Mouse (Mus musculus) heart, postnatal 36 days (tissue): ENCODE measurements around the gene Ypel2. TPM values are rescaled to one million over a fixed set of nuclear protein-coding genes. Genes with fewer than 3 reads are reported as not detected.
A peak's percentile ranks its signal among the peaks of the same experiment; 100 is the strongest.

ENCODE experiments used
- DNase-seq, 2 experiments: peaks; one replicate each; pipeline ENCODE4 v3.0.0; 2021 to 2022
- intact Hi-C: fragments of 180-260 bp; cut with DNase I; formaldehyde crosslinking; loops from one replicate; pipeline ENCODE4 v1.15.1; 2025
- total RNA-seq, 2 experiments: library from RNA; stranded (reverse); gene quantifications; 2 replicates each; pipeline ENCODE4 v1.2.3; 2021

The Ypel2 gene
- total RNA-seq, 2 experiments from 2014 or later: 11.1 to 31.6 TPM

DNA sequence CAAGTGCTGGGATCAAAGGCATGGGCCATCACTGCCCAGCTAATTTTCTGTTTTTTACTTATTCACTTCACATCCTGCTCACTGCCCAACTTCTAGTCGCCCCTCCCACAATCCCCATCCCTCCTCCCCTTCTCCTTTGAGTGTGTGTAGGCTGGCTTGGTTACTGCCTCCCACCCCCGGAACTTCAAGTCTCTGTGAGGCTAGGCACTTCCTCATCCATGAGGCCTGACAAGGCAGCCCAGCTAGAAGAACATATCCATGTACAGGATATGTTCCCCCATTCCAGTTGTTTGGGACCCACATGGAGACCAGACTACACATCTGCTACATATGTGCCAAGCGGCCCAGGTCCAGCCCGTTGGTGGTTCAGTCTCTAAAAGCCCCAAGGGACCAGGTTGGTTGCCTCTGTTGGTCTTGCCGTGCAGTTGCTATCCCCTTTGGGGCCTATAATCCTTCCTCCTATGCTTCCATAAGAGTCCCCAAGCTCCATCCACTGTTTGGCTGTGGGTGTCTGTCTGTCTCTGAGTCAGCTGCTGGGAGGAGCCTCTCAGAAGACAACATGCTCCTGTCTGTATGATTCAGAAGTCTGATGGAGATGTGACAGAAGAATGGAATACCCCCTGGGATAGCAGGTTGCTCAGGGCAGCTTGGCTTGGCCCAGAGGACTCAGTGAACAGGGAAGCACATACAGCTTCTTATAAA, 85.5 kb downstream of the Ypel2 start:
- intact Hi-C loops: no loop called here
- DNase-seq: no peak

DNA sequence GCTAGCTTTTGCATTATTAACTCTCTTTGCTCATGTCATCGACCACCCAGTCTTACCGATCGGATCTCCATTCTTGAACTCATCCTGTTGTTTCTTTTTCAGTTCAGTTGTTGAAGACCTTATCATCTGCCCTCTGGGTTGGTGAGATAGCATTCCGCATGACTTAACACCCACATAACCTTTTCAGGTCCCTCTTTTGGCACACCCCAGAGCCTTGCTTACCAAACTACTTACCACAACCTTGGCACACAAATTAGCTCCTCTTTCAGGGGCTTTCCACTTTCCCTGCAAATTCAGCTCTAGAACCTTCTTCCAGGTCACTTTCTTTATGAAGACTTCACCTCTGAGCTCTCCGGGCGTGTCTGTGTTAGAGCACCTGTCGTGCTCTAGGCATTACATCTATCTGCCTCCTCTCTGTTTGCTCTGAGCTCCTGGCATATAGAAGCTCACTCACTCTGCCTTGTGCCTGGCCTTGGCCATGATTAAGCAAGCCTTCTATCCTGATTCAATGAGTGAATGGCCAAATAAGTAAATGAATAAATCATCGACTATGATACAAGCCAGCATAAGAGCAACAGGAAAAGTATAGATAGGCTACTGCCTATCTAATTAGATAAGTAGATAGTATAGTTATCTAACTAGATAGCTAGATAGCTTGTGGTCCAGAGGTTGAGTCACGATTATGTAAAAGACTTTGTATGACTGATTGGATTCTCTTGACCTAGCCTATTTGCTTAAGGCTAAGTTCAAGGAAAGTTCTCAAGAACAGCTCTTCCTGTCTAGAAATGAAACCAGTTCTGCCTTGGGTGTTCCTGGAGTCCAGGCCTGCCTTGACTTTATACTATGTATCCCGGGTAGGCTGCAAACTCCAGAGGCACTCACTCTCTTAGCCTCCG, 86.5 kb downstream of the Ypel2 start:
- intact Hi-C loops: no loop called here
- no peak for DNase-seq

DNA sequence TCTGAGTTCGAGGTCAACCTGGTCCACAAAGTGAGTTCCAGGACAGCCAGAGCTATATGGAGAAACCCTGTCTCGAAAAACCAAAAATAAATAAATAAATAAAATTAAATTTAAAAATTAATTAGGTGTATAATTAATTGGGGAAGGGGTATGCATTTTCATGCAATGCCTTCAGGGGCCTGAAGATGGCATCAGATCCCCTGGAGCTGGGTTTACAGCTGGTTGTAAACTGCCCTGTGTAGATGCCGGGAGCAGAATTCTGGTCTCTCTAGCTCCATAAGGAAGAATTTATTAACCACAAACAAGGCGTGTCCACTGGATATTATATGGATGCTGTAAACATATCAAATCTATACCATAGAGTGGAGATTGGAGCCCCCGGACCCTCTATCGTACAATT, 87.2 kb downstream of the Ypel2 start:
- no peak for DNase-seq
- intact Hi-C loops: no loop called here

DNA sequence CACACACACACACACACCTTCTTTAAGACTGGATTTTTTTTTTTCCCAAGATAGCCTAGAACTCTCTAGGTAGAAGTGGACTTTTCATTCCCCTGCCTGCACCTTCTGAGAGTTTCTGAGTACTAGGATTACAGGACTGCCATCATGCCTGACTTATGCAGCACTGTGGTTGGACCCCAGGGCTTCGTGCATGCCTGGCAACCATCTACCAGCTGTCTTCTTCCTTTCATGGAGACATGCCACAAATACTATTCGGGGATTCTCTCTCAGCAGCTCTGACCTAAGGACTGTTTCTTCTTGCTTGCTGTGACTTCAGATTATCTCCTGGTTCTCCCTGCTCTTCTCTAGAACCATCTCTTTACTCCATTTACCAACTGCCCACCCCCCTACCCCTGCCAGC, 88.2 kb downstream of the Ypel2 start:
- no peak for DNase-seq
- intact Hi-C loops: no loop called here

DNA sequence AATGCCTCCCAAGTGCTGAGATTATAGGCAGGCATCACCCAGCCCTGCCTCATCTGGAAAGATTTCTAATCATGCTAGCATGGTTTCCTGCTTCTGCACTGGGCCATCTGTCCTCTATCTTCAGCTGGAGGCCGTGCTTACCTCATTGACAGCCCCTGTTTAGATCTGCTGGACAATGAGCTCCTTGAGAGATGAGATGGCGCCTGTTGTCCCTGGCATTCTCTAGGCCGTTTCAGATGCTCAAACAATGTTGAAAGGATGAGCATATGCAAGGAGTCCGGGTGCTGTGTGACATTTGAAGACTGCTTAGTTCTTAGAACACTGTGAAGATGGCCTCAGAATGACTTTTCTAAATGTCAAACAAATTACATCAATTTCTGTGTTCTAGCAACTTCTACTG, 88.8 kb downstream of the Ypel2 start:
- no peak for DNase-seq
- intact Hi-C loops: no loop called here

DNA sequence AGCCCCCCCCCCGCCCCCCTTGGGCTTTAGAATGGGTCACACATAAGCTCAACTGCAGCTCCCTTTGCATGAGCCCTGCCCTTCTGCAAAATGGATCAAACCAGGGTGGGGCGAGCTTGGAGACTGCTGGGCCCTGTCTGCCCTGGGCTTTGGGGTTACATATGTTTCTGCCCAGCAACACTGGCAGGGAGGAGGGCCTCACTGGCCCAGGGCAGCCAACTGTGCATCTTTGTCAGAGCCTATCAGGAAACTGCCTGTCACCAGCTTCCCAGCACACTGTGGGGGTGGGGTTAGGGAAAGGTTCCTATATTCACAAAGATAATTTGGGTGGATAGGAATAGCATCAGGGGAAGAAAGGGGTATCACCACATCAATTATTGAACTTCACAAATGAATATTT, 95.1 kb downstream of the Ypel2 start:
- no peak for DNase-seq
- intact Hi-C loops: loop anchor here (1.0 to 10.0 kb wide), 2 partner anchors 18 to 96 kb away; partner anchors contain the start of gene Ypel2

DNA sequence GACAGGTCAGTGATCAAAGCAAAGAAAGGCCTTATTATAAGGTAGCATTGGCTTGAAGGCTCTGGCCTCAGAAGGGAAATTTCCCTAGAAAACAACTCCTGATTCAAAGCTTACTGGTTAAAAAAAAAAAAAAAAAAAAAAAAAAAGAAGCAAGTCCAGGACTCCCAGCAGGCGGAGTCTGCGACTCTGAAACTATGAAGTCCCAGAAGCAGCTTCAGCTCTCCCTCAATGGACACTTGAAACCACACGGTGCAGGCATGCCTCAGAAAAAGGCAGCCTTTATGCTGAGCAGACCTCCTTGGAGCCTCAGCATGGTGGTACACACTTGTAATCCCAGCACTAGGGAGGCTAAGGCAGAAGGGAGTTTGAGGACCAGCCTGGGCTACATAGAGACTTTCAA, 97.9 kb downstream of the Ypel2 start:
- intact Hi-C loops: loop anchor here (10.0 kb wide), 1 partner anchor 99 kb away; the partner anchor contains the start of gene Ypel2
- no peak for DNase-seq

DNA sequence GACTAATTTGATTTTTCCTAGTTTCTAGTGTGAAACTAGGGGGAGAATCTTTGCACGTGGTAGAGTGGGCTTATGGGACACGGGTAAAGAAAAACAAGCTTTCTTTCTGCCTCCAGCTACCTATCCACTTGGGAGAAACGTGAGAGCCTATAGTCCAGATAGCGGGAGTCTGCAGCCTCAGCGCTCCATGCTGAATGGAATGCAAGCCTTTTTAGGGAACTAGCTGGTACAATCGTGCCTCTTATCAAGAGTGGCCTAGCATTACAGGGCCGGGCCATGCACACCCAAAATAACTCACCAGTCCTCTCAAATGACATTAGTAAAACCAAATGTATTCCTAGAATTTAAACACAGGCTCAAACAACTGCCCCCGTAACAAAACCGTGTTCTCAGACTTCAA, 98.4 kb downstream of the Ypel2 start:
- peak in 1 of 2 experiments; percentile 24 for DNase-seq
- intact Hi-C loops: loop anchor here (10.0 kb wide), 1 partner anchor 100 kb away; the partner anchor contains the start of gene Ypel2

DNA sequence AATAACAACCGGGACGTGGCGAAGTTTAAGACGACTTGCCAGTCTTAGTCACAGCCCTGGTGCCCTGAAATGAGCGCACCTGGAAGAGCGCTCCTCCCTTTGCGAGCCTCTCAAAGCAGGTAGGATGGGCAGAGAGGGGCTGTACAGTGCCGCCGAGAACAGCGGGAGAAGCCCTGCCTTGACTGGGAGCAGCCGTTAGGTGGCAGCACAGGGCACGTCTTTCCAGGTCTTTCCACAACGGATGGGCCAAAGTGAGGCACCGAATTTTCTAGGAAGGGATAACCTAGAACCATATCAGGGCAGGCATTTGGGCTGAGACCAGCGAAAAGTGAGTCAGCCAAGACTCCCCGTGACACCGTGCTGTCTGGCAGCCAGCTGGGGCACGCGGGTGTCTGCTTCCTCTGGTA, 99.3 kb downstream of the Ypel2 start:
- DNase-seq: peak; percentile 87 to 89
- intact Hi-C loops: loop anchor here (10.0 kb wide), 1 partner anchor 101 kb away; the partner anchor contains the start of gene Ypel2

DNA sequence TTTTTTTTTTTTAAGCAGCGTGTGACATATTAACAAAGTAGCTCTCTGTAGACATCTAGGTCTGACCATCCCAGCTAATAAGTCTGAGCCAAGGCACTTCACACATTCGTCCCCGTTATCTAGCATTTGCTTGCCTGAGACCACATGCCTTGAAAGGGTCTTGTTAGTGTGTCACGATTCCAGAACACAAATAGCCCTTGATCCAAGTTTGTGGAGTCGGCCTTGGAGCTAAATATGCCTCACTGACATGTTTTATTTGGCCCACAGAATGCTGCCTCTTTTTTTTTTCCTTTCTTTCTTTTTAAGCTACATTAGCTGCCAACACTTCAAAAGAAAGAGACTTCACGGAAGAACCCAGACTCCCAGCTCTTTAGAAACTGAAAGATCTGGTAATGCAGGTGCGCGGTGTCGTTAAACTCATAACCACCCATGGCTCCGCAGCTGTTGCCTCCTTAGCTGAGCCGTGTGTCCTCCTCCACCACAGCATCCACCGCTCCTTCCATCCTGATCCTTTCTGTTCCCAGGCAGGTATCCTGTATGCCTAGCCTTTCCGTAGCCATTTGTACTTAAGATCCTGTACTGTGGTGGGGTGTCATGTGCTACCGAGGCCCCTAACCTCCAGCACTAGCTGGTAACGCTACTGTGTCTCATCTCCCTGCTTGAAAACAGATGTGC, 100.4 kb downstream of the Ypel2 start:
- intact Hi-C loops: loop anchor here (10.0 kb wide), 1 partner anchor 102 kb away; the partner anchor contains the start of gene Ypel2
- no peak for DNase-seq

Other genes starting within 250 kb of the Ypel2 start
- gene Cltc, start 236.1 kb downstream of the Ypel2 start, total RNA-seq: 100 to 1,000 TPM; 139 to 149 TPM
- gene Dhx40, start 186.0 kb downstream of the Ypel2 start, total RNA-seq: 10 to 100 TPM; 18.7 to 18.9 TPM
- 10 to 100 TPM; 12.8 TPM for gene Gdpd1, start 80.4 kb upstream of the Ypel2 start, total RNA-seq
- 1 to 10 TPM; 9.2 to 9.7 TPM for gene Smg8, start 93.1 kb upstream of the Ypel2 start, total RNA-seq
- gene Prr11, start 115.0 kb upstream of the Ypel2 start, total RNA-seq: under 1 TPM; 0.27 to 0.47 TPM
- 10 to 100 TPM; 11.5 to 13.5 TPM for gene Ska2, start 115.5 kb upstream of the Ypel2 start, total RNA-seq
- gene Trim37, start 133.4 kb upstream of the Ypel2 start, total RNA-seq: 1 to 10 TPM; 6.8 to 8.4 TPM